Mouse (Mus musculus): Measurements from ENCODE around the gene Plpp7.

GRCm38 (mm10) chr2:32062626-32063410 is 32.5 kb upstream of the Plpp7 start:
- TF ChIP-seq POLR2A (IDR thresholded peaks at IDR 0.05; ENCODE audit: borderline replicate concordance, low read depth, low read length) = no peak
- no peak for TF ChIP-seq CTCF (IDR thresholded peaks at IDR 0.05; ENCODE audit: low read depth, low read length)

All from bone marrow macrophage, adult 2 months (primary cell).